Mouse (Mus musculus) kidney, adult 2 months (tissue): ENCODE data around the gene Yrdc.

ENCODE experiments used
- CTCF ChIP-seq: fragments of 200-500 bp; conservative IDR thresholded peaks from 2 replicates; pipeline ENCODE4 v1.5.1; 2011; ENCODE audit warnings: low read depth, mild to moderate bottlenecking, control low read depth, low read length, moderate library complexity, mixed read lengths; ENCODE audit not compliant: insufficient read depth, insufficient read length
- POLR2A ChIP-seq: fragments of 200-500 bp; IDR thresholded peaks from one replicate; pipeline ENCODE4 v1.6.1; 2011; ENCODE audit warnings: low read depth, low read length, control low read depth

DNA sequence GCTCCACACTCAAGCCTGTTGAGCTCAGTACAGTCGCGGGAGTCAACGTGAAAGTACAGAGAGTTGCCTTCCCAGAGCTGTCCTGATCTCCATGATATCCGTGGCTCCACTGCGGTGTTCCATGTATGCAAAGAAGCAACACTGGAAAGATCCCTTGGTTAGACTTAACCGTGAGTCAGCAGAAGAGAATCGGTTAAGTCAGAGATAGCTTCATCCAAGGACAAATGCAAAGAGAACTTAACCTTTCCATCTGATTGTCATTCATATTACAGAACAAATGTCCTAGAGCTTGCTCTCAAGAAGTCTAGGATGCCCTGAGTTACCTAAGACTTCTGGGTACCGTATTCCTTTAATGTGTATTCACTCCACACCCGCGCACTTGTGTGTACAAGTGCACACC lies 17.7 kb upstream of the Yrdc start:
- TF ChIP-seq CTCF: no peak
- TF ChIP-seq POLR2A: no peak
